Mouse (Mus musculus): ENCODE measurements at regions not wholly inside any gene's neighbourhood (a gene's known extent, or its start where the extent isn't known, plus 50 kb on each side); places are given as distances from the start of the nearest gene placed in this dataset.

DNA sequence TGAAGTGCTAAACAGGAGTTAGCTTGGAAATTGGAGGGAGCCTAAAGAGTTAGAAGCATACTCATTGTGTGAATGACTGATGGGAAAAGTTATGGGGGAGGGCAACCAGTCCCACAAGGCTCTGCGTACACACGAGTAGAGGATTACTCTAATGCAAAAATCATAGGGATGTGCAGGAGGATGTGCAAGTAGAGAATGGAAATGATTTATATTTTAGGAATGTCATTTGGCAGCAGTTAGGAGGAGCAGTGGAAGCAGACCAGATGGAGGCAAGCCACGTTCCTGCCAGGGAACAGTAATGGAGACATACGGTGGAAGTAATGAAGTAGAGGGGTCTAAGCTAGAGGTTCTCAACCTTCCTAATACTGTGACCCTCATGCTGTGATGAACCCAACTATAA, 194.1 kb upstream of the Arhgap24 start:
- TF ChIP-seq CTCF (IDR thresholded peaks at IDR 0.05; ENCODE audit: low read depth, low read length) (no peak), POLR2A (IDR thresholded peaks at IDR 0.05; ENCODE audit: extremely low read depth, insufficient read depth, low read length) (no peak)
